Mouse (Mus musculus) E14TG2a.4 (cell line): ENCODE data around the gene Mnd1.

ENCODE experiments used
- CTCF ChIP-seq: conservative IDR thresholded peaks from 2 replicates; pipeline ENCODE4 v1.5.1; 2014; ENCODE audit warnings: low read length
- NANOG ChIP-seq: IDR thresholded peaks from 2 replicates; pipeline ENCODE4 v1.6.1; 2014; ENCODE audit warnings: borderline replicate concordance, low read length, mixed read lengths

DNA sequence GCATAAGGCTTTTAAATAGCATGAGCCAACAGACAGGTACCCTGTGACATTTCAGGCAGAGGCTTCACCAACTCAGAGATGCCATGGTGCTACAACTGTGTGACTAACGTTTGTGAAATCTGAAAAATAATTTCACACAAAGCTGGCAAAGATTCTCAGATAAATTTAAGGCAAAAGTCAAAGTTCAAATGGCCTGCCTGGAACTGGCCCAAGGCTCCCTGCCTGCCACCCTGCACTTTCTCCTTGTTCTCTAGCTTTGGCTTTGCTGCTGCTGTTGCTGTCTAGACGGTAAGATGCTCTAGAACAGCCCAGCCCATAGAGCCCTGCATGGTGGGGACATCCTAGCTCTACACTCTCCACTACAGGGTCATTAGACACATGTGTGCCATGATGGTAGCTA is 49.5 kb downstream of the Mnd1 start:
- TF ChIP-seq CTCF (no peak), NANOG (no peak)
